Mouse (Mus musculus) thymus, adult 2 months (tissue): ENCODE results near the gene Prkcb. TPM values are rescaled to one million over a fixed set of nuclear protein-coding genes. Genes with fewer than 3 reads are reported as not detected.

Source experiments
- DNase-seq: peaks from one replicate; pipeline ENCODE4 v3.0.0; 2021
- H3K27ac ChIP-seq: fragments of 200-500 bp; 2 replicates; pipeline ENCODE4 v1.5.1; 2012; ENCODE audit warnings: low read length, control low read depth; ENCODE audit not compliant: control insufficient read depth, insufficient read depth
- H3K27me3 ChIP-seq: fragments of 200-500 bp; 2 replicates; pipeline ENCODE4 v1.6.1; 2012; ENCODE audit warnings: mild to moderate bottlenecking, low read length, moderate library complexity, mixed read lengths; ENCODE audit not compliant: control insufficient read depth, insufficient read depth
- H3K36me3 ChIP-seq: fragments of 200-500 bp; 2 replicates; pipeline ENCODE4 v1.6.1; 2012; ENCODE audit warnings: mild to moderate bottlenecking, low read length, moderate library complexity; ENCODE audit not compliant: control insufficient read depth, insufficient read depth
- H3K4me1 ChIP-seq: fragments of 200-500 bp; replicated peaks from 2 replicates; pipeline ENCODE4 v1.6.1; 2012; ENCODE audit warnings: low read length; ENCODE audit not compliant: control insufficient read depth, insufficient read depth
- H3K4me3 ChIP-seq: fragments of 200-500 bp; 2 replicates; pipeline ENCODE4 v1.5.1; 2012; ENCODE audit warnings: mild to moderate bottlenecking, low read length, control low read depth, moderate library complexity; ENCODE audit not compliant: control insufficient read depth, insufficient read depth
- CTCF ChIP-seq: fragments of 200-500 bp; IDR thresholded peaks from 2 replicates; pipeline ENCODE4 v1.5.1; 2012; ENCODE audit warnings: mild to moderate bottlenecking, control low read depth, low read length, moderate library complexity, borderline replicate concordance; ENCODE audit not compliant: control insufficient read depth, poor library complexity, insufficient read depth; ENCODE audit errors: extremely low read depth
- POLR2A ChIP-seq: fragments of 200-500 bp; IDR thresholded peaks from 2 replicates; pipeline ENCODE4 v1.6.1; 2012; ENCODE audit warnings: mild to moderate bottlenecking, low read length, control low read depth, moderate library complexity; ENCODE audit not compliant: control insufficient read depth, poor library complexity, insufficient read depth; ENCODE audit errors: extremely low read depth
- WGBS: fragments of 180-500 bp; shearing (Covaris S2); methylation state at CpG from one replicate; pipeline ENCODE4 v1.1.7; 2018; 5-methylcytosine and 5-hydroxymethylcytosine counted together
- polyA plus RNA-seq: library from polyadenylated mRNA; depleted of rRNA; stranded (reverse); fragments of >200 nt; gene quantifications from 2 replicates; pipeline ENCODE4 v1.2.3, GENCODE M21; 2012

The Prkcb gene
- polyA plus RNA-seq, 1 experiment = 247 TPM

GRCm38 (mm10) chr7:122388858-122389257 lies 100.3 kb downstream of the Prkcb start:
- no peak overlapping the region for H3K4me3 ChIP-seq
- WGBS = 68% methylated on average over 5 of the region's 5 CpGs
- DNase-seq = no peak
- H3K27ac ChIP-seq = peak overlapping the region; percentile 67; the same call in 1 of the 2 replicates
- H3K36me3 ChIP-seq = 0 out of 2 replicates have a peak, but pooled peaks cover 3% of the 10 kb centered on the region
- peaks cover 53% of the 10 kb centered on the region for H3K4me1 ChIP-seq
- H3K27me3 ChIP-seq = no peaks in the 10 kb centered on the region
- TF ChIP-seq POLR2A (no peak), CTCF (no peak)

DNA sequence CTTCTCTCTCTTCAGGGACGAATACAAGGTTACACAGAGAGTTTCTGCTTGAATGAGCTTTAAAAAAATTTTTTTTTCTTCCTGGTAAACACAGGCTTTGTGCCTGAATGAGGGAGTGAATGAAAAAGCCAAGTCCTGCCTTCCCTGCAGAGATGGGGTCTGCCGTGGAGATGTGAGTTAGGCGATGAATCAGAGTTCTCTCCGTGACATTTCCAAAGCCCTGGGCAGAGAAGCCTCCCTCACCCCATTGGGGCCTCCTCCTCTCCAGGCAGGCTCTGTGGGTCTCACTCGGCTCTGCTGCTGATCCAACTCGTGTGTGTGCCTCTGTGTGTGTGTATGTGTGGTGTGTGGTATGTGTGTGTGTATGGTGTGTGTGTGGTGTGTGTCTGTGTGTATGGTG lies 101.1 kb downstream of the Prkcb start:
- no peak for DNase-seq
- Histone ChIP-seq H3K4me1 (peaks cover 59% of the 10 kb centered on the region), H3K27ac (peak overlapping the region; percentile 17; the same call in 1 of the 2 replicates), H3K27me3 (no peaks in the 10 kb centered on the region), H3K4me3 (no peak overlapping the region), H3K36me3 (0 out of 2 replicates have a peak, but pooled peaks cover 2% of the 10 kb centered on the region)
- WGBS = 32% methylated on average over 6 of the region's 6 CpGs
- no peak for TF ChIP-seq POLR2A
- no peak for TF ChIP-seq CTCF

DNA sequence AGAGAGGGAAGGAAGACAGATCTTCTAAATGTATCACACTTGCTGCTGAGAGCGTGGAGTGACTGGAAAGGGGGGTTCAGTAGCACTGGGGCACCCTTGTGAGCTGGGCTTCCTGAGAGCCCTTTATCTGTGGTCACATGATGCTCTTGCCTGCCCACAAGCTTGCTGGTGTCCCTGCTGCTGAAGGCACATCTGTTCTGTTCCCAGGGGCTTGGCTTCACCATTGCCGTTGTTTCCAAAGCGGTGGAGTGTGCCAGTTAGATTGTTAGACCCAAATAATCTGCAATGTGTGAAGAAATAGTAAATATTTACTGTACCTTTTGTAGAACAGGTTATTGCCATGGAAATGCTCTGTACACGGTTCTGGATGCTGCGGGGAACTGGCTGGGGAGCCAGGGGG lies 101.6 kb downstream of the Prkcb start:
- DNase-seq = peak; percentile 61
- WGBS = 14% methylated on average over 5 of the region's 5 CpGs
- Histone ChIP-seq H3K4me1 (peaks cover 55% of the 10 kb centered on the region), H3K27me3 (no peaks in the 10 kb centered on the region), H3K36me3 (no peaks in the 10 kb centered on the region), H3K4me3 (no peak overlapping the region), H3K27ac (peak overlapping the region; percentile 78)
- TF ChIP-seq CTCF (no peak), POLR2A (no peak)

DNA sequence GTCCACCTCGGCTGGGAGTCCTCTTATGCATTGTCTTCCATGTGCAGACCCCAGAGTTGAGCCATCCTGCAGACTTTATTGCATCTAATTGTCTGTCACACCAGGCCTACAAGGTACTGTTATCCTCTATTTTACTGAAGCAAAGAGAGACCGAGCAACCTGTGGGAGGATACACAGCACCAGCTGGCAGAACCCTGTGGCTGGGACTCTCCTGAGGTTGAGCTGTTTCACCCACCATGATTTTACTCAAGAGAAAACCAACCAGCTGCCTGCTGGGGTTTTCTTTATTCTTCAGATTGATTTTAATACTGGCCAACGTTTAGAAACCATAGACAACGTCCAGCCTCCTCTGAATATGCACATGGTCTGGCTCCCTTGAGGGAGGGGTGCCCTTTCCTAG lies 102.1 kb downstream of the Prkcb start:
- Histone ChIP-seq H3K27ac (peak overlapping the region; percentile 78), H3K27me3 (no peaks in the 10 kb centered on the region), H3K4me3 (no peak overlapping the region), H3K4me1 (peaks cover 54% of the 10 kb centered on the region), H3K36me3 (no peaks in the 10 kb centered on the region)
- DNase-seq = no peak
- 11% methylated on average over 4 of the region's 4 CpGs for WGBS
- TF ChIP-seq CTCF = no peak
- TF ChIP-seq POLR2A = no peak

GRCm38 (mm10) chr7:122391382-122391781 lies 102.8 kb downstream of the Prkcb start:
- no peak for TF ChIP-seq POLR2A
- TF ChIP-seq CTCF = no peak
- Histone ChIP-seq H3K4me3 (no peak overlapping the region), H3K36me3 (no peaks in the 10 kb centered on the region), H3K27ac (no peak overlapping the region), H3K4me1 (peaks cover 57% of the 10 kb centered on the region), H3K27me3 (no peaks in the 10 kb centered on the region)
- peak; percentile 51 for DNase-seq
- WGBS = 51% methylated on average over 3 of the region's 3 CpGs

GRCm38 (mm10) chr7:122393964-122394363 lies 105.4 kb downstream of the Prkcb start:
- peak; percentile 47 for DNase-seq
- TF ChIP-seq CTCF (no peak), POLR2A (no peak)
- WGBS = 2% methylated on average over 5 of the region's 5 CpGs
- Histone ChIP-seq H3K4me1 (peaks cover 48% of the 10 kb centered on the region), H3K36me3 (no peaks in the 10 kb centered on the region), H3K4me3 (no peak overlapping the region), H3K27me3 (no peaks in the 10 kb centered on the region), H3K27ac (peak overlapping the region; percentile 66; the same call in 1 of the 2 replicates)
